8 mouse cellular contexts compared by ENCODE assay signal in the genomic region with DNA sequence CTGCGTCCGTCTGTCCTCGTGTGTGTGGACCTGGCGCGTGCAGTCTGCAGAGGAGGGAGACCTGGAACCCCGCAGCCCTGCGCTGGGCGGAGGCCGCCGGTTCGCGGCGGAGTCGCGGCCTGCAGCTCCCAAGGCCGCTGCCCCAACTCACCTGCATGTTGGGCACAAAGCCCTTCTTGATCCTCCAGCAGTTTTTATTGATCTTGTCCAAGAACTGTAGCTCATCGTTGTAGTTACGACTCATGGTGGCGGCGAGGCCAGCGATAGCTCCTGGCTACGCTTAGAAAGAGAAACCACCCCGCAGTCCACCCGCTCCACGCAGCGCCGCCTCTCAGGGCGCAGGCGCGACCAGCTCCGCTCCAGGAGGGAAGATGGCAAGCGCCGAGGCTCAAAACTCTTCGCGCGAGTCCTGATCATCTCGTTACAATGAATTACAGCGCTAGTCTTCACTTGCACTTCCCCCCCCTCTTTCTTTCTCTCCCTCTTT. TPM values are rescaled to one million over a fixed set of nuclear protein-coding genes. Genes with fewer than 3 reads are reported as not detected.
A peak's percentile ranks its signal among the peaks of the same experiment; 100 is the strongest.
DNase-seq lines count a peak whose midpoint lies in the region; ATAC-seq and TF ChIP-seq lines count a peak whose summit lies in the region.

A gene (minus strand): TSS at position 360 of the 487 bp plus-strand sequence.

- no peak within 1 kb of the TSS for H3K27ac ChIP-seq in ES-Bruce4 (ENCODE audit: insufficient read depth, low read length)
- H3K27ac ChIP-seq in forebrain, embryonic 13.5 days = peak within 1 kb of the TSS; percentile 73; the same call in 1 of the 2 replicates
- peak within 1 kb of the TSS; percentile 83 for H3K27ac ChIP-seq in liver, postnatal 0 days (ENCODE audit: low read depth)
- peak within 1 kb of the TSS; percentile 80 for H3K27ac ChIP-seq in neural tube, embryonic 14.5 days (ENCODE audit: low read depth, low read length)

- peak within 1 kb of the TSS; percentile 83 for H3K4me2 ChIP-seq in forebrain, embryonic 13.5 days
- H3K4me2 ChIP-seq in liver, postnatal 0 days (ENCODE audit: low read depth, low read length) = peak within 1 kb of the TSS; percentile 86
- H3K4me2 ChIP-seq in neural tube, embryonic 14.5 days (ENCODE audit: low read depth, low read length) = peak within 1 kb of the TSS; percentile 96

- H3K27me3 ChIP-seq in ES-Bruce4 (ENCODE audit: control insufficient read depth, insufficient read depth, low read length, poor library complexity, severe bottlenecking) = no peaks in the 10 kb centered on the region
- no peaks in the 10 kb centered on the region for H3K27me3 ChIP-seq in forebrain, embryonic 13.5 days
- H3K27me3 ChIP-seq in liver, postnatal 0 days (ENCODE audit: insufficient read depth, low read length) = no peaks in the 10 kb centered on the region
- H3K27me3 ChIP-seq in neural tube, embryonic 14.5 days (ENCODE audit: control insufficient read depth, insufficient read depth, low read length) = no peaks in the 10 kb centered on the region

- H3K4me1 ChIP-seq in ES-Bruce4 (ENCODE audit: control insufficient read depth, insufficient read depth, low read length) = no peaks in the 10 kb centered on the region
- H3K4me1 ChIP-seq in forebrain, embryonic 13.5 days = peaks cover 13% of the 10 kb centered on the region
- peaks cover 4% of the 10 kb centered on the region; the same call in 1 of the 2 replicates for H3K4me1 ChIP-seq in liver, postnatal 0 days (ENCODE audit: insufficient read depth)
- H3K4me1 ChIP-seq in neural tube, embryonic 14.5 days (ENCODE audit: control insufficient read depth, insufficient read depth, low read length) = peaks cover 3% of the 10 kb centered on the region; the same call in 1 of the 2 replicates

- H3K9me3 ChIP-seq in ES-Bruce4 (replicated peaks; ENCODE audit: control insufficient read depth, insufficient read depth, low read length, poor library complexity, severe bottlenecking) = no peaks in the 10 kb centered on the region
- no peaks in the 10 kb centered on the region for H3K9me3 ChIP-seq in forebrain, embryonic 13.5 days (replicated peaks)
- no peaks in the 10 kb centered on the region for H3K9me3 ChIP-seq in liver, postnatal 0 days (ENCODE audit: low read length)
- no peaks in the 10 kb centered on the region for H3K9me3 ChIP-seq in neural tube, embryonic 14.5 days (ENCODE audit: control insufficient read depth, low read length)

- under 1% methylated on average over 38 of the region's 38 CpGs for WGBS in forebrain, embryonic 13.5 days
- under 1% methylated on average over 38 of the region's 38 CpGs for WGBS in large intestine, adult 2 months
- under 1% methylated on average over 36 of the region's 38 CpGs for WGBS in liver, postnatal 0 days (ENCODE audit: insufficient replicate concordance)
- 0% methylated on average over 37 of the region's 38 CpGs for whole genome bisulfite sequencing in neural tube, embryonic 14.5 days

- peak within 1 kb of the TSS; percentile 97 for H3K4me3 ChIP-seq in ES-Bruce4 (ENCODE audit: low read depth, low read length)
- peak within 1 kb of the TSS; percentile 99 for H3K4me3 ChIP-seq in forebrain, embryonic 13.5 days
- peak within 1 kb of the TSS; percentile 97 for H3K4me3 ChIP-seq in liver, postnatal 0 days (ENCODE audit: low read depth, low read length)
- peak within 1 kb of the TSS; percentile 96 for H3K4me3 ChIP-seq in neural tube, embryonic 14.5 days (ENCODE audit: low read depth, low read length)

- peak within 1 kb of the TSS; percentile 67 for H3K9ac ChIP-seq in ES-Bruce4 (ENCODE audit: low read depth, poor library complexity, severe bottlenecking)
- peak within 1 kb of the TSS; percentile 93 for H3K9ac ChIP-seq in forebrain, embryonic 13.5 days
- peak within 1 kb of the TSS; percentile 94 for H3K9ac ChIP-seq in liver, postnatal 0 days (replicated peaks)
- peak within 1 kb of the TSS; percentile 88 for H3K9ac ChIP-seq in neural tube, embryonic 14.5 days (replicated peaks; ENCODE audit: low read depth, low read length)

- H3K36me3 ChIP-seq in ES-Bruce4 (ENCODE audit: control insufficient read depth, insufficient read depth, low read length, poor library complexity, severe bottlenecking) = peaks cover 26% of the 10 kb centered on the region
- peaks cover 27% of the 10 kb centered on the region for H3K36me3 ChIP-seq in forebrain, embryonic 13.5 days (ENCODE audit: poor library complexity, severe bottlenecking)
- H3K36me3 ChIP-seq in liver, postnatal 0 days (replicated peaks; ENCODE audit: insufficient read depth, low read length) = peaks cover 13% of the 10 kb centered on the region
- H3K36me3 ChIP-seq in neural tube, embryonic 14.5 days (ENCODE audit: control insufficient read depth, insufficient read depth, low read length) = peaks cover 5% of the 10 kb centered on the region; the same call in 1 of the 2 replicates

- DNase-seq in heart, postnatal 10 days = peak; percentile 97 to 99
- peak; percentile 92 for DNase-seq in large intestine, adult 2 months (ENCODE audit: low read depth, low spot score)
- DNase-seq in liver, postnatal 0 days = peak; percentile 96
- peak; percentile 98 for DNase-seq in testis, postnatal 10 days (ENCODE audit: low spot score)

- peak; percentile 94 for ATAC-seq in cerebellum, adult (ENCODE audit: insufficient number of reproducible peaks, low FRiP score, low TSS enrichment)
- peak; percentile 94 for ATAC-seq in forebrain, embryonic 13.5 days
- peak; percentile 97 for ATAC-seq in liver, postnatal 0 days
- ATAC-seq in neural tube, embryonic 14.5 days (ENCODE audit: low read depth) = peak; percentile 94

- intact Hi-C loops in heart, postnatal 10 days (cut with DNase I) = loop anchor here (5.0 to 10.0 kb wide), 2 partner anchors 40 to 747 kb away; a partner anchor contains a TSS

- TF ChIP-seq CTCF in ES-Bruce4 (IDR thresholded peaks at IDR 0.05; ENCODE audit: low read depth, low read length) = no peak
- no peak for TF ChIP-seq CTCF in liver, postnatal 0 days (IDR thresholded peaks at IDR 0.05; ENCODE audit: low read depth)

- TF ChIP-seq POLR2A in ES-Bruce4 (IDR thresholded peaks at IDR 0.05; ENCODE audit: insufficient read depth, low read length) = no peak

- TF ChIP-seq EP300 in ES-Bruce4 (IDR thresholded peaks at IDR 0.05; ENCODE audit: insufficient read depth, low read depth, low read length) = no peak
- no peak for TF ChIP-seq EP300 in liver, postnatal 0 days (IDR thresholded peaks at IDR 0.05; ENCODE audit: low read depth)

RNA-seq across cellular contexts. Expression of the gene that starts here (rescaled TPM):
- 138 and 139 TPM in 2 replicates for polyA plus RNA-seq in ES-Bruce4 (2011; ENCODE audit: insufficient read depth, insufficient read length, low read depth, missing spikeins)
- polyA plus RNA-seq in forebrain, embryonic 13.5 days (2015; fragmentation: Nextera tagmentation; extraction: Ambion mirVana) = 185 and 201 TPM in 2 replicates
- total RNA-seq in heart, postnatal 10 days (2021) = 10 to 100 TPM; 82.5 to 88.9 TPM
- polyA plus RNA-seq in large intestine, adult 2 months (2012; rRNA removed) = 61.9 and 66.5 TPM in 2 replicates
- 50.0 and 51.9 TPM in 2 replicates for polyA plus RNA-seq in liver, postnatal 0 days (2015; fragmentation: Nextera tagmentation; extraction: Ambion mirVana)
- 142 and 159 TPM in 2 replicates for polyA plus RNA-seq in neural tube, embryonic 14.5 days (2014; fragmentation: Nextera tagmentation; extraction: Ambion mirVana)
